Mouse (Mus musculus) spleen, adult 18-20 months (tissue): Measurements from ENCODE around the gene Rps6kc1.

ENCODE experiments used
- DNase-seq, 2 experiments: peaks; one replicate each; pipeline ENCODE4 v3.0.0; 2022; ENCODE audit warnings: mixed read lengths in 2 of 2

The Rps6kc1 gene

DNA sequence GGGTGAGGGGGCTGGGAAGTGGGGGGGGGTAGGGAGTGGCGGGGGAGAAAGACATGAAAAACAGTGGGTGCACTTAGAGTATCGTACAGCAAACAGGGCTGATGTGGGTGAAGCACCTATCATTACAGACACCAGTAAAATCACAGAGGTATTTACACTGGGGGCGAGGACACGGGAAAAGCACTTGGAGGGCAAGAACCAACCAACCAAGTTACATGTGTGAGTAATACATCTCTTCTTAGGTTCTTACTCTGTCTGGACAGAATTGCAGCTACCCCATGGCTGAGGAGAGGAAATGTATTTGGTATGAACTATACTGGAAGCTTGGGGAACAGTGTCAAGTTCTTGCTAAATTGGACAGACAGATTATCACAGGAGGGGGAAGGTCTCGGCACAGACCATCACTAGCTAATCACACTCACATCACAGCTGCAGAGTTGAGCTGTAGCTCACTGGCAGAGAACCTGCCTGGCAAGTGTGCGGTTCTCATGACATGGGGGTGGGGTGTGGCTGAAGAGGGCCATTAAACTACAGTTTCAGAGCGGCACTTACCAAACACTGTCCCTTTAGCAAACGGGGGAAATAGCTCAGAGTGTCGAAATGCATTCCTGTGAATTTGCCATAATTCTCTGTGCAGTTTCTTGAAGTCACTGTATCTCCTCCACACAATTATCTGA, 12.5 kb downstream of the Rps6kc1 start:
- no peak for DNase-seq

GRCm38 (mm10) chr1:190898186-190898585, 13.4 kb downstream of the Rps6kc1 start:
- no peak for DNase-seq

DNA sequence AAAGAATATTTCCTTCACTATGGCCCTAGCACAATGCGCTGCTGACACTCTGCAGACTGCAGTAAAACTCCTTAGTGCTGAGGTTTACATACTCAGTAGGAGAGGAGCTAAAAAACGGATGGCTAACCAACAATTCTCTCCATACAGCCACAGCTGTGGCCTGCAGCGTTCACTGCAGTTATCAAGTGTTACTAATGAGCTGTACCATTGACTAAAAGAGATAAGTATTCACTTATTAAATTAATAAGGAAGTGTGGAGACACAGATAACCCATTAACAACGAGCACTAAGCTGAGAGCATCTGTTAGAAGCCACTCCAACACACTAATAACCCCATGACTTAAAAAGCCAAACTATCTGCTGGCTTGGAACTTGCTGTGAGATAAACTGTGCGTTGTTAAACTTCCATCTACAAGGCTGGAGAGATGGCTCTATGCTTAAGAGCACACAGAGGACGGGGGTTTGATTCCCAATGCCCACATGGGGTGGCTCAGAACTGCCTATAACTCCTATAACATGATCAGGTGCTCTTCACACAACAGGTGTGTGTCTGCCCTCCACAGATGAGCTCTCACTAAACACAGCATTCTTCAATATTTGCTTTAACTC, 17.9 kb downstream of the Rps6kc1 start:
- no peak for DNase-seq

- no peak for DNase-seq
These were observed 22.9 kb downstream of the Rps6kc1 start for GRCm38 (mm10) chr1:190888646-190889045.

- no peak for DNase-seq
These were observed 23.5 kb downstream of the Rps6kc1 start for GRCm38 (mm10) chr1:190888031-190888430.

DNA sequence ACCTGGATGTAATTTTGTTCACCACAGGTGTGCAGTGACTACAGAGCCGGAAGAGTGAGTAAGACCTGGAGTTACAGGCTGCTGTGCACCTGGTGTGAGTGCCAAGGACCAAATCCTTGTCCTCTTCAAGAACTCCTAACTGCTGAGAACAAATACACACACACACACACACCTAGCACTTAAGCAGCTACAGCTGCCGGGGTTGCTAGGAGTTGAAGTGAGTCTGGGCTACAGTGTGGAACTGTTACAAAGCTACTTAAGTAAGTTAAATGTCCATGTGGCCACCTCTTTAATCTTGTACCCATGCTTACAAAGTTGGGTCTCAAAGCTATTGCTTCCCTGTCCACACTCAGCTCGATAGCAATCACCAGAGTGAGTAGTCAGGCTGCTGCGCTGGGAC, 25.6 kb downstream of the Rps6kc1 start:
- DNase-seq, result no peak

DNA sequence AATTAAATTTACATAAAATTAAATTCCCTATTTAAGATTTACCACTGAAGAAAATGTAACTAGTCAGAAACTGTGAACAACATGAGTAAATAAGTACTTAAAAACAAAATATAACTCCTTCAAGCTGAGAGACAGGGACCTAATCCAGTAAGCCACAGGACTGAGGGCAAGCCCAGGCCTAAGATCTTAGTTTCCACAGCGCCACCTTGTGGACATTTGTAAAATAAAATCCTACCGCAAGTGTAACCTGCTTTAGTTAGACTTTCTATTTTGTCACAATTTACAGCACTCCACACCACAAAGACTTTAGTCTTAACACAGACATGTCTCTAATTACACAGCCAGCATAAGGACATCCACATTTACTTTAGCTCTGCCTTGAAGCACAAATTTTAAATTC, 30.1 kb downstream of the Rps6kc1 start:
- peak in 1 of 2 experiments; percentile 29 for DNase-seq

DNA sequence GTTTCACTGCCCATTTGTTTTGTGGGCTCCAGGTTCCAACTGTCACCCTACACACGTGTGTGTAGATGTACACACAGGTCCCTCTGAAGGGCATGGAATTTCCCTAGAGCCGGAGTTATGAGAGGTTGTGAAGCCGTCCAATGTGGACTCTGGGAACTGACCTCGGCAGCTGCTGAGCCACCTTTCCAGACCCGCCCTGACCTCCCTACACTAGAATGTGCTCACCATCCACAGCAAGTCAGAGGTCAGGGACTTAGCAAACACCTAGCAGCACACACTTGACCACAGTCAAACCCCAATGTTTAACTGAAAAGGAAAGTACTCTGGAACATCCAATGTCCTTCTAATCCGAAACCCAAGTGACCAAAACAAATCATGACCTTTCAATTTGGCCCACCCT, 30.9 kb downstream of the Rps6kc1 start:
- DNase-seq, result no peak

DNA sequence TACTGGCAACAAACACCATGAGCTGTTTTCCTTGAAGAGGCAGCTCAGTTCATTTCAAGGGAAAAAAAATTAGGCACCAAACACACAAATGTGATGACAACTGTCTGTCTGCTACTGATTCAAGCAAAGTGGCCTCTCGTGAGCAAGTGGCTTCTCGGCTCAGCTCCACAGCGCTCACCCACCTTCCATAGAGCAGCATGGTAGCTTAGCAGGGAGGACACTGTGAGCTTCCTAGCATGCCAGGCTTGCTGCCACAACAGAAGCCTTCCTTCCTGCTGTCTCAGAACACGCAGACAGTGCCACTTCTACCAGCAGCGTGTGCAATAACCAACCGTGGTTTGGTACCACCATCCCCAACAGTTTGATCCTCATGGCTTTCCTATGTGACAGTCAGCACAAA, 35.8 kb downstream of the Rps6kc1 start:
- DNase-seq, result no peak

DNA sequence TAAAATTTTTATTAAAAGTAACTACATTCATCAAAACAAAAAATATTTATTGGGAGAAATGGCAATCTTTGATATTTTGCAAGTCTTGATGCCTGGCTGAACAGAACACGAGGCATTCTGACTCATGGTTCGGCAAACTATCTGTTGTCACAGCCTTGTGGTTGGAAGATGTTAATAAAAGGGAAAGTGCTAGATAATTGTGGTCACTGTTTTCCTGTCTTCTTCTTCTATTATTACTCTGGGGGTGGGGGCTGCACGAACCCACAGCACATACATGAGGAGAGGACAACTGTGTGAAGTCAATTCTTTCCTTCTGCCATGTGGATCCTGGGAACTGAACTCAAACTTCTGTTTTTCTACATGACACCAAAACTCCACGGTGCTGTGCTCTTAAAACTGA, 36.5 kb downstream of the Rps6kc1 start:
- no peak for DNase-seq

DNA sequence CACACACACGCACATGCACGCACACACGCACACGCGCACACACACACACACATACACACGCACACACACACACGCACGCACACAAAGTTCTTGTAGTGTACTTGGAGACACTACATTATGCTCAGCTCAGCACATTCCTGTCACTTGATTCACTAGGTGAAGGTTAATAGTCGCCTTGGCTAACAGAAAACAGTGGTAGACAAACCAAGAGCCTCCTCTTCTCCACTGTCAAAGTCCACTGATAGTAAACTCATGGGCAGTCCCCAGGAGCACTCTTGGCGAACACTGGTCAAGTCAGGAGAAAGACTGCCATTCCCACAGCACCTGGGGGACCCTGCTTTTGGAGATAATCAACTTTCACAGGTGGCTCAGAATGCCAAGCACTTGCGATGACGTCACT, 40.5 kb downstream of the Rps6kc1 start:
- DNase-seq, result no peak

- no peak for DNase-seq
These were observed 41.6 kb downstream of the Rps6kc1 start for GRCm38 (mm10) chr1:190869996-190870395.

DNA sequence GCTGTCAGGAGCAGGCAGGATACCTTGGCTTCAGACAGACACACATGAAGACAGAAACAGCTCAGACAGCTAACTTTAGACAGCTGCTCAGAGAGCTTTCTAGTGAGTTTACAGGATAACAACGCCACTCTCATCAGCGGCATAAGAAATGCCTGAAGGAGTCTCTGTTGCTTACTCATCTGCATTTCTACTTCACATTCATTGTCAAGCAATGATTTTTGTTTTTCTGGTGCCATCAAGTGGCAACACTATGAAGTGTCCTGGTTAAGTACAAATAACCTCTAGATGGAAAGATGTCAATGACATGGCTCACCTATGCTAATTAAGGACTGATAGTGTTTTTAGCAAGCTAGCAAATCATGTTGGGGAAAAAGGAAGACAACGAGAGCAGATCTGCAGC, 42.8 kb downstream of the Rps6kc1 start:
- no peak for DNase-seq

DNA sequence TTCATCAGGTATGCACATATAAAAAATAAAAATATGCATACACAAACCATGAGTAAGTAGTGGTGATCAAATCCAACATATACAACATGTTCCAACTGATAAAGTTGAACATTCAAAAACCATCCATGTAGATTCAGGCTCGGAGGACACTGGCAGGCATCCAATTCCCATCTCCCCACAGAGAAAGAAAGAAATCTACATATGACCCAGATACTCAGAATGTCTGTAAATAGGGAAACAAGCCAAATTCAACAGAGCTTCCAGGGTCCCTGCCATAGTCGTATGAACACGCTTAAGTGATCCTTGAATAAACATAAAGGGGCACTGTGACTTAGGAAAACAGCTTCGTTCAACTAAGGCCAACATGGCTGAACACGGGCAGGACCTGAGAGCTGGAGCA, 49.9 kb downstream of the Rps6kc1 start:
- DNase-seq, result no peak

DNA sequence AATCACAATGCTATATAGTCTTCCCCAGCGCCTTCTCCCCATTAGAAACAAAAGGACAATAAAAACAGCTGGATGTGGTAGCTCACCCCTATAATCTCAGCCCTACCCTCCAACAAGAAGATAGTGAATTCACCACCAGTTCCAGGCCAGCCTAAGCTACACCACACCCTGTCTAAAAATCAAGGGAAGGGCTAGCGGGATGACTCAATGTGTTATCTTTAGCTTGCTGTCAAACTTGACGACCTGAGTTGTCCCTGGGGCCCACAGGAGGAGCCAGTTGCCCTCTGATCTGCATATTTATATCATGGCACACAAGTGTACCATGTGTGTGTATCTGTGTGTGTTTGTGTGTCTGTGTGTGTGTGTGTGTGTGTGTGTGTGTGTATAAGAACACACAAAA, 57.1 kb downstream of the Rps6kc1 start:
- no peak for DNase-seq

- DNase-seq, result no peak
These were observed 62.3 kb downstream of the Rps6kc1 start for GRCm38 (mm10) chr1:190849162-190849865.

- DNase-seq, result no peak
These were observed 62.9 kb downstream of the Rps6kc1 start for GRCm38 (mm10) chr1:190848676-190849075.

DNA sequence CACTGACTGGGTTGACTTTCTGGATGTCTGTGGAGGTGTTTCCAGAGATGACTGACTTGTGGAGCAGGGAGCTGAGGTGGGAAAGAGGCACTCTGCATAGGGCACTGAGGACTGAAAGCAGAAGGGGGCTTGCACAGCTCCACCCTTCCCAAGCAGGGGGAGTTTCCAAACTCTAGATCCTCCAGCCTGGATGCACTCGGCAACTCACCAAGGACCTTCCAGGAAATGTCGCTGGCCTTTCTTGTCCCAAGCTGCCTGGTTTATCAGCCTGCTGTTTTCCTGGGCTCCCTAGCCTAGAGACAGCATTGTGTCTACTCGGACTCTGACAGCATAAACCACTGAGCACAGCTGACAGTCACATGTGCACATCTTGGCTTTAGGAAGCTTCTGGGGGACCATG, 64.6 kb downstream of the Rps6kc1 start:
- DNase-seq, result no peak

DNA sequence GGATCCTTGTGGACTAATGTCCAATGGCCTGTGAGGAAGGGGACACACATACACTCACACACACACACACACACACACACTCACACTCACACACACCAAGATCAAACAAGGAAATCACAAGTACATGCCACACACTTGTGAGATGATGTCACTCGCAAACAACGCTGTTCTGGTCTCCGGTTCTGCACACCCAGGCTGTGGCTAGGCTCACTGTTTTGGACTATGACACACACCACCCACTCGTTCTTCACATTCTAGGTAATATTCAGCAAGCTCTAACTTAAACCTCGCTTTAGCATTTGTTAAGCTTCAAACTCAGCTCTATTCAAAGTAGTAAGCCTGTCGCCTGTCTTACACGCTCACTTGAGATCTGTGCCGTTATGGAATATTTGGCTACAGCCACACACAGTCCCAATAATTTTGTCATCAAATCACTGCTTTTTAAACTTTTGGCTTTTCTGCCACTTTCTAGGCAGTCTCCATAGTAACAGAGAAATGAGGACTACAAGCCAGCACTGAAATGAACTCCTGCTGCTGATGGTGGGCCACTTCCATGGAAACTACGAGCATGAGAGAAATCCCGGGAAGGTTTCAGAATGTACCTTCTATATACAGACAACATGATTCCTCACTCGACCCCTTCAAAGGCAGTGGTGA, 65.4 kb downstream of the Rps6kc1 start:
- DNase-seq, result no peak

GRCm38 (mm10) chr1:190845419-190845818, 66.2 kb downstream of the Rps6kc1 start:
- DNase-seq, result no peak

DNA sequence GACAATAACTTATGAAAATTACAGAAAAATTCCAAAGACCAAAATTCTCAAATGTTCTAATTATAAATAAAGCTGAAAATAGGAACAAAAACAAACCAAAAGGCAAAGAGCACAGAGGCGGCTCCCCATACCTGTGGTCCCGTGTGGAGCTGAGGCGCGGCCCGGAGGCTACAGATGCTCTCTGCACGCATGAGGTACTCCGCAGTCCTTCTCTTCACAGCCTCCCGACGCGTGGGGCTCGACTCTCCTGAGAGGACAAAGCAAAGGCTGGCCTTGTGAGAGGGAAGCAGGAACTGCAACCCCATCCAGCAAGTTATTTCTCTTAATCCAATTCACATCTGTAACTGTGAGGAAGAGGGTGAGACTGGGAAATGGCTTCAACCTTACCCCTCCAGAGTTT, 67.2 kb downstream of the Rps6kc1 start:
- no peak for DNase-seq

DNA sequence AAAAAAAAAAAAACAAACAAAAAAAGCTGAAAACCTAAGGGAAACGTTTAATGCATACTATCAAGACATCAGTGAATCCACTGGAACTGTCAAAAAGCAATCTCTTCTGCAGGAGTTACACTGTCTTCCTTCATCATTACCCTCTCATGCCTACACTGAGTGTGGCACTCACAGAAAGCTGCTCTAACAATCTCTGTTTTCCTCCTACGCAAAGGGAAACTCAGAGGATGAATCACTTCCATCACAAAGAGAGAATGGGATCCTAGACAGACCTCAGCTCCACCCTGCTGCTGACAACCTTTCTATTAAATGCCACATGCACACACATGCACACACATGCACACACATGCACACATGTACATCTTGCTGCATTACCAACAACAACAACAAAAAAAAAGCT, 75.5 kb downstream of the Rps6kc1 start:
- DNase-seq, result no peak

DNA sequence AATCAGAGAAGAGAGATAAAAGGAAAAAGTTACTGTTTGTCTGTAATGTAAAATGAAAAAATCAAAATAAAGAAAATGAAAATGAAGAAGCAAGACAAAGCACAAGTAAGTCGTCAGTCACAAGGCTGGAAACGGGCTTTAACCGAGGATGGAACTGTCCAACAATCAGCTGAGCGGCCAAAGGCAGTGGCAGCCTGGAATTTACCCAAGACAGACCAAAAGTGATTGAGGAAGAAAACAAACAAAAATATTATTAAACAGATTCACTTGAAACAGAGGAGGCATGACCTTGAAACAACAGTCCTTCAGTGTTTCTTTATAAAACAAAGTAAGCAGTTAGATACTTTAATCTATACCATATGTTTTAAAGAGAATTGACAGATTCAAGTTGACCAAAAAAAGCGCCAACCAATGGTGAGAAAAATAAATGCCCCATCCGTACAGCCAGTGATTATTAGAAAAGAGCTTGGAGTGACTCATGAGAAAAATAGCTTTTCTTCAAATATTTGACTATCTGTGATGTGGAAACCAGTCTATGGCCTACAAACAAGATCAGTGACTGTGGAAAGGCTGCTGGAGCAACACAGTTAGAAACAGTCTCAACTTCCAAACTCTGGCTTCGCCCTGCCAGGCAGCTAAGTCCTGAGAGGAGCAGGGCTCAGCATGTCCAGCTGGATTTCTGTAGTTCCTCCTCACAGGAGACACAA, 77.2 kb downstream of the Rps6kc1 start:
- DNase-seq, result no peak
